Mouse (Mus musculus) adrenal gland, adult (tissue): Measurements from ENCODE around the gene Ptprg.

Source experiments
- DNase-seq, 2 experiments: peaks; one replicate each; pipeline ENCODE4 v3.0.0; 2022 to 2023; ENCODE audit warnings: low spot score in 1 of 2; ENCODE audit not compliant: inconsistent age in 2 of 2

Ptprg gene

GRCm38 (mm10) chr14:12180116-12180515 is 626.8 kb downstream of the Ptprg start:
- peak in 1 of 2 experiments; percentile 49 for DNase-seq

- DNase-seq: no peak
Measured at GRCm38 (mm10) chr14:12185040-12185439, 631.7 kb downstream of the Ptprg start.

GRCm38 (mm10) chr14:12188352-12188751 is 635.0 kb downstream of the Ptprg start:
- no peak for DNase-seq

- no peak for DNase-seq
Measured at GRCm38 (mm10) chr14:12189266-12189665, 635.9 kb downstream of the Ptprg start.

GRCm38 (mm10) chr14:12189717-12190600 is 636.6 kb downstream of the Ptprg start:
- DNase-seq: no peak

GRCm38 (mm10) chr14:12191076-12191475 is 637.7 kb downstream of the Ptprg start:
- DNase-seq: no peak

GRCm38 (mm10) chr14:12198735-12199134 is 645.4 kb downstream of the Ptprg start:
- no peak for DNase-seq

- no peak for DNase-seq
Measured at GRCm38 (mm10) chr14:12199956-12200950, 646.9 kb downstream of the Ptprg start.

- DNase-seq: no peak
Measured at GRCm38 (mm10) chr14:12202214-12202613, 648.9 kb downstream of the Ptprg start.

GRCm38 (mm10) chr14:12203081-12203480 is 649.7 kb downstream of the Ptprg start:
- peak; percentile 29 to 68 for DNase-seq

GRCm38 (mm10) chr14:12206138-12206537 is 652.8 kb downstream of the Ptprg start:
- no peak for DNase-seq

- DNase-seq: peak; percentile 9 to 71
Measured at GRCm38 (mm10) chr14:12208554-12208953, 655.2 kb downstream of the Ptprg start.

- DNase-seq: no peak
Measured at GRCm38 (mm10) chr14:12218544-12219150, 665.3 kb downstream of the Ptprg start.

GRCm38 (mm10) chr14:12219877-12220276 is 666.5 kb downstream of the Ptprg start:
- DNase-seq: no peak

GRCm38 (mm10) chr14:12220540-12220939 is 667.2 kb downstream of the Ptprg start:
- DNase-seq: no peak

- DNase-seq: no peak
Measured at GRCm38 (mm10) chr14:12221571-12221970, 668.2 kb downstream of the Ptprg start.

GRCm38 (mm10) chr14:12243726-12244125 is 690.4 kb downstream of the Ptprg start:
- peak in 1 of 2 experiments; percentile 8 for DNase-seq

GRCm38 (mm10) chr14:12276031-12276430 is 722.7 kb downstream of the Ptprg start:
- no peak for DNase-seq

- no peak for DNase-seq
Measured at GRCm38 (mm10) chr14:12283641-12284040, 730.3 kb downstream of the Ptprg start, which contains the start of gene Gm49355. Gm49355 (plus strand) TSS chr14:12283976.

- DNase-seq: peak; percentile 87 to 95
Measured at GRCm38 (mm10) chr14:12284141-12284912, 731.0 kb downstream of the Ptprg start, which contains the start of gene 3830406C13Rik. 3830406C13Rik (plus strand) TSS chr14:12284173.
